Mouse (Mus musculus): ENCODE measurements around the gene Arrb1. TPM values are rescaled to one million over a fixed set of nuclear protein-coding genes. Genes with fewer than 3 reads are reported as not detected.
A peak's percentile ranks its signal among the peaks of the same experiment; 100 is the strongest.

Gene Arrb1
- total RNA-seq, 2 experiments from 2014 or later: 25.0 to 33.3 TPM

- peak in 1 of 2 experiments; percentile 45 for DNase-seq
- intact Hi-C loops (cut with DNase I): no loop called here
Measured at GRCm38 (mm10) chr7:99535741-99536501, 655 bp downstream of the Arrb1 start.

GRCm38 (mm10) chr7:99537183-99537756, 2.0 kb downstream of the Arrb1 start:
- DNase-seq: no peak
- intact Hi-C loops (cut with DNase I): no loop called here

- DNase-seq: no peak
- intact Hi-C loops (cut with DNase I): no loop called here
Measured at GRCm38 (mm10) chr7:99538421-99538820, 3.2 kb downstream of the Arrb1 start.

- intact Hi-C loops (cut with DNase I): no loop called here
- peak; percentile 75 to 81 for DNase-seq
Measured at GRCm38 (mm10) chr7:99539201-99539891, 4.1 kb downstream of the Arrb1 start.

GRCm38 (mm10) chr7:99540016-99540415, 4.8 kb downstream of the Arrb1 start:
- DNase-seq: peak; percentile 62 to 68
- intact Hi-C loops (cut with DNase I): no loop called here

- no peak for DNase-seq
- intact Hi-C loops (cut with DNase I): no loop called here
Measured at GRCm38 (mm10) chr7:99541204-99541603, 5.9 kb downstream of the Arrb1 start.

- DNase-seq: no peak
- intact Hi-C loops (cut with DNase I): no loop called here
Measured at GRCm38 (mm10) chr7:99544272-99544671, 9.0 kb downstream of the Arrb1 start.

GRCm38 (mm10) chr7:99545885-99546745, 10.8 kb downstream of the Arrb1 start:
- intact Hi-C loops (cut with DNase I): no loop called here
- DNase-seq: peak; percentile 72 to 74

- intact Hi-C loops (cut with DNase I): no loop called here
- no peak for DNase-seq
Measured at GRCm38 (mm10) chr7:99547584-99548487, 12.6 kb downstream of the Arrb1 start.

- intact Hi-C loops (cut with DNase I): loop anchor here (10.0 kb wide), 1 partner anchor 175 kb away; no protein-coding TSS in a partner anchor
- DNase-seq: no peak
Measured at GRCm38 (mm10) chr7:99549668-99550067, 14.4 kb downstream of the Arrb1 start.

GRCm38 (mm10) chr7:99551623-99552022, 16.4 kb downstream of the Arrb1 start:
- no peak for DNase-seq
- intact Hi-C loops (cut with DNase I): loop anchor here (10.0 kb wide), 1 partner anchor 177 kb away; no protein-coding TSS in a partner anchor

- intact Hi-C loops (cut with DNase I): loop anchor here (10.0 kb wide), 1 partner anchor 179 kb away; no protein-coding TSS in a partner anchor
- peak in 1 of 2 experiments; percentile 43 for DNase-seq
Measured at GRCm38 (mm10) chr7:99553222-99553884, 18.1 kb downstream of the Arrb1 start.

- DNase-seq: no peak
- intact Hi-C loops (cut with DNase I): loop anchor here (10.0 kb wide), 1 partner anchor 179 kb away; no protein-coding TSS in a partner anchor
Measured at GRCm38 (mm10) chr7:99553885-99554269, 18.6 kb downstream of the Arrb1 start.

- DNase-seq: peak; percentile 80 to 82
- intact Hi-C loops (cut with DNase I): loop anchor here (1.0 to 10.0 kb wide), 3 partner anchors 35 to 181 kb away; no protein-coding TSS in a partner anchor
Measured at GRCm38 (mm10) chr7:99555862-99556261, 20.6 kb downstream of the Arrb1 start.

GRCm38 (mm10) chr7:99559091-99559490, 23.8 kb downstream of the Arrb1 start:
- intact Hi-C loops (cut with DNase I): loop anchor here (10.0 kb wide), 1 partner anchor 184 kb away; no protein-coding TSS in a partner anchor
- no peak for DNase-seq

GRCm38 (mm10) chr7:99562478-99562877, 27.2 kb downstream of the Arrb1 start:
- intact Hi-C loops (cut with DNase I): no loop called here
- no peak for DNase-seq

GRCm38 (mm10) chr7:99563224-99563623, 28.0 kb downstream of the Arrb1 start:
- intact Hi-C loops (cut with DNase I): no loop called here
- no peak for DNase-seq

- peak in 1 of 2 experiments; percentile 29 for DNase-seq
- intact Hi-C loops (cut with DNase I): no loop called here
Measured at GRCm38 (mm10) chr7:99565325-99565881, 30.1 kb downstream of the Arrb1 start.
